Mouse (Mus musculus): ENCODE results near the gene Hist1h4c. TPM values are rescaled to one million over a fixed set of nuclear protein-coding genes. Genes with fewer than 3 reads are reported as not detected.
"Not testable (repeated sequence)": the region's sequence is repeated elsewhere in the genome, so short reads cannot be mapped to it uniquely, and the experiment has no call there.

Gene Hist1h4c
- 2.9 and 3.0 TPM in 2 replicates for polyA plus RNA-seq (2015; fragmentation: Nextera tagmentation; extraction: Ambion mirVana)

GRCm38 (mm10) chr13:23698300-23698693, at the start of gene Hist1h4c:
Hist1h4c (minus strand) TSS chr13:23698454.
- Histone ChIP-seq H3K27ac (ENCODE audit: low read depth, low read length) (peak within 1 kb of the TSS; percentile 24), H3K9ac (ENCODE audit: low read depth, low read length) (peak within 1 kb of the TSS; percentile 37), H3K36me3 (ENCODE audit: control insufficient read depth, insufficient read depth) (no peaks in the 10 kb centered on the region), H3K4me2 (replicated peaks; ENCODE audit: low read depth) (peak within 1 kb of the TSS; percentile 60), H3K27me3 (replicated peaks; ENCODE audit: control insufficient read depth, insufficient read depth, low read length) (no peaks in the 10 kb centered on the region), H3K4me3 (ENCODE audit: low read depth, low read length) (peak within 1 kb of the TSS; percentile 29), H3K4me1 (replicated peaks; ENCODE audit: control insufficient read depth, insufficient read depth, low read length) (no peaks in the 10 kb centered on the region), H3K9me3 (ENCODE audit: control insufficient read depth) (no peaks in the 10 kb centered on the region)
- WGBS: under 1% methylated on average over 20 of the region's 22 CpGs
- ATAC-seq: peak; percentile 91
- TF ChIP-seq CTCF (IDR thresholded peaks at IDR 0.05; ENCODE audit: low read depth): peak; percentile 40

GRCm38 (mm10) chr13:23747892-23748288, 49.6 kb upstream of the Hist1h4c start:
- Histone ChIP-seq H3K36me3 (ENCODE audit: control insufficient read depth, insufficient read depth) (no peaks in the 10 kb centered on the region), H3K9me3 (ENCODE audit: control insufficient read depth) (no peaks in the 10 kb centered on the region), H3K27ac (ENCODE audit: low read depth, low read length) (no peak overlapping the region; the same call in 1 of the 2 replicates), H3K4me3 (ENCODE audit: low read depth, low read length) (no peak overlapping the region), H3K4me1 (replicated peaks; ENCODE audit: control insufficient read depth, insufficient read depth, low read length) (peaks cover 4% of the 10 kb centered on the region; the same call in 1 of the 2 replicates), H3K27me3 (replicated peaks; ENCODE audit: control insufficient read depth, insufficient read depth, low read length) (no peaks in the 10 kb centered on the region), H3K9ac (ENCODE audit: low read depth, low read length) (no peak overlapping the region), H3K4me2 (replicated peaks; ENCODE audit: low read depth) (no peak overlapping the region)
- no peak for ATAC-seq
- no peak for TF ChIP-seq CTCF (IDR thresholded peaks at IDR 0.05; ENCODE audit: low read depth)
- 10% methylated on average over 4 of the region's 4 CpGs for WGBS

- Histone ChIP-seq H3K9ac (ENCODE audit: low read depth, low read length) (no peak overlapping the region), H3K4me1 (replicated peaks; ENCODE audit: control insufficient read depth, insufficient read depth, low read length) (peaks cover 4% of the 10 kb centered on the region; the same call in 1 of the 2 replicates), H3K4me3 (ENCODE audit: low read depth, low read length) (peak overlapping the region; percentile 36), H3K27ac (ENCODE audit: low read depth, low read length) (peak overlapping the region; percentile 94), H3K9me3 (ENCODE audit: control insufficient read depth) (no peaks in the 10 kb centered on the region), H3K4me2 (replicated peaks; ENCODE audit: low read depth) (peak overlapping the region; percentile 68), H3K36me3 (ENCODE audit: control insufficient read depth, insufficient read depth) (no peaks in the 10 kb centered on the region), H3K27me3 (replicated peaks; ENCODE audit: control insufficient read depth, insufficient read depth, low read length) (no peaks in the 10 kb centered on the region)
- ATAC-seq: no peak; the same call in 1 of the 2 replicates
- no peak for TF ChIP-seq CTCF (IDR thresholded peaks at IDR 0.05; ENCODE audit: low read depth)
- whole genome bisulfite sequencing: 7% methylated on average over 9 of the region's 13 CpGs
These were observed 49.0 kb upstream of the Hist1h4c start for GRCm38 (mm10) chr13:23747081-23747891.

GRCm38 (mm10) chr13:23746201-23747080, 48.2 kb upstream of the Hist1h4c start, which contains the start of gene Hist1h2bb:
Hist1h2bb (plus strand) TSS chr13:23746734.
- Histone ChIP-seq H3K27ac (ENCODE audit: low read depth, low read length) (peak within 1 kb of the TSS; percentile 94), H3K4me2 (replicated peaks; ENCODE audit: low read depth) (peak within 1 kb of the TSS; percentile 68), H3K9ac (ENCODE audit: low read depth, low read length) (peak within 1 kb of the TSS; percentile 52), H3K4me3 (ENCODE audit: low read depth, low read length) (peak within 1 kb of the TSS; percentile 36)
- peak; percentile 38 for TF ChIP-seq CTCF (IDR thresholded peaks at IDR 0.05; ENCODE audit: low read depth)
- H3K36me3 ChIP-seq (ENCODE audit: control insufficient read depth, insufficient read depth); H3K9me3 ChIP-seq (ENCODE audit: control insufficient read depth); H3K27me3 ChIP-seq (replicated peaks; ENCODE audit: control insufficient read depth, insufficient read depth, low read length); H3K4me1 ChIP-seq (replicated peaks; ENCODE audit: control insufficient read depth, insufficient read depth, low read length): not testable (repeated sequence)
- ATAC-seq: peak; percentile 87
- under 1% methylated on average over 37 of the region's 58 CpGs for WGBS

- under 1% methylated on average over 23 of the region's 28 CpGs for WGBS
- Histone ChIP-seq H3K4me2 (replicated peaks; ENCODE audit: low read depth) (peak within 1 kb of the TSS; percentile 68), H3K4me1 (replicated peaks; ENCODE audit: control insufficient read depth, insufficient read depth, low read length) (peaks cover 4% of the 10 kb centered on the region; the same call in 1 of the 2 replicates), H3K27ac (ENCODE audit: low read depth, low read length) (peak within 1 kb of the TSS; percentile 94), H3K36me3 (ENCODE audit: control insufficient read depth, insufficient read depth) (no peaks in the 10 kb centered on the region), H3K9ac (ENCODE audit: low read depth, low read length) (peak within 1 kb of the TSS; percentile 52), H3K4me3 (ENCODE audit: low read depth, low read length) (peak within 1 kb of the TSS; percentile 36), H3K27me3 (replicated peaks; ENCODE audit: control insufficient read depth, insufficient read depth, low read length) (no peaks in the 10 kb centered on the region), H3K9me3 (ENCODE audit: control insufficient read depth) (no peaks in the 10 kb centered on the region)
- ATAC-seq: peak; percentile 62
- no peak for TF ChIP-seq CTCF (IDR thresholded peaks at IDR 0.05; ENCODE audit: low read depth)
These were observed 47.3 kb upstream of the Hist1h4c start, which contains the start of gene Hist1h3c for GRCm38 (mm10) chr13:23745381-23746161. Hist1h3c (minus strand) TSS chr13:23745602.

All from intestine, postnatal 0 days (tissue).